Mouse (Mus musculus): ENCODE data around the gene Usp34.
"Not testable (repeated sequence)": the region's sequence is repeated elsewhere in the genome, so short reads cannot be mapped to it uniquely, and the experiment has no call there.

The Usp34 gene

GRCm38 (mm10) chr11:23504801-23505200 lies 198.1 kb downstream of the Usp34 start:
- DNase-seq (ENCODE audit: low spot score) = not testable (repeated sequence)

GRCm38 (mm10) chr11:23514785-23515184 lies 208.1 kb downstream of the Usp34 start:
- DNase-seq (ENCODE audit: low spot score) = not testable (repeated sequence)

GRCm38 (mm10) chr11:23515315-23515714 lies 208.6 kb downstream of the Usp34 start:
- DNase-seq (ENCODE audit: low spot score) = no peak

DNA sequence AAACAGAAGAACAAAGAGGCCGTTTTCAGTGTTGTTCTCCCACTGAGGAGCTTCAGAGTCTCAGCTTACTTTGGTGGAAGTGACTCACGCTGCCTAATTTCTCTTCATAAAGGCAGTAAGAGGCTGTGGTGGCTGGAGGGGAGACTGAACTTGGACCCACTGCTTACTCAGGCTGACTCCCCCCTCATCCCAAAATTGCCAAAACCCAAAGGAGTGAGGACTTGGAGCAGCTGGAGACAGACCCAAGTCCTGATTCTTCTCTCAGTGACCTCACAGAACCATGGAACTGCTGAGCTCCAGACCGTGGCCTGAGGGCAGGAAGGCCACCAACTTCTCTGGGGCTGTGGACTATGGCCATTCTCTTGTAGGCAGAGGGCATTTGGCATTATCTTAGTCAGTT lies 212.3 kb downstream of the Usp34 start:
- DNase-seq (ENCODE audit: low spot score) = no peak

GRCm38 (mm10) chr11:23520473-23521205 lies 213.9 kb downstream of the Usp34 start, which contains the start of gene 1700093K21Rik:
Gene 1700093K21Rik, minus strand, starts transcription at chr11:23521155.
- DNase-seq (ENCODE audit: low spot score) = no peak

DNA sequence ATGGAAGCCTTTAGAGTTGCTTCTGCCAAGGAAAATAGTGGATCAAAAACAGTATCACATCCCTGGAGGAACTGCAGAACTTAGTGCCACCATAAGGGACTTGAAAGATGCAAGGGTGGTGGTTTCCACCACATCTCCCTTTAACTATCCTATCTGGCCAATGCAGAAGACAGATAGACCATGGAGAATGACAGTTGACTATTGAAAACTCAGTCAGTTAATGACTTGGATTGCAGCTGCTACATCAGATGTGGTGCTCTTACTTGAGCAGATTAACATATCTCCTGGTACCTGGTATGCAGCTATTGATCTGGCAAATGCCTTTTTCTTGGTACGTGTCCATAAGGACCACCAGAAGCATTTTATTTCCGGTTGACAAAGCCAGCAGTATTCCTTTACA lies 230.8 kb downstream of the Usp34 start:
- no peak for DNase-seq (ENCODE audit: low spot score)

All from embryo, embryonic 10 days (tissue).